Mouse (Mus musculus) liver, adult 2 months (tissue): ENCODE measurements around the gene Myom1.

Experiments
- CTCF ChIP-seq: fragments of 200-500 bp; IDR thresholded peaks from 2 replicates; pipeline ENCODE4 v1.5.1; 2011; ENCODE audit warnings: low read depth, low read length, control low read depth
- POLR2A ChIP-seq: fragments of 200-500 bp; IDR thresholded peaks from 2 replicates; pipeline ENCODE4 v1.6.1; 2011; ENCODE audit warnings: low read length, control low read depth; ENCODE audit not compliant: insufficient read depth; ENCODE audit errors: extremely low read depth

DNA sequence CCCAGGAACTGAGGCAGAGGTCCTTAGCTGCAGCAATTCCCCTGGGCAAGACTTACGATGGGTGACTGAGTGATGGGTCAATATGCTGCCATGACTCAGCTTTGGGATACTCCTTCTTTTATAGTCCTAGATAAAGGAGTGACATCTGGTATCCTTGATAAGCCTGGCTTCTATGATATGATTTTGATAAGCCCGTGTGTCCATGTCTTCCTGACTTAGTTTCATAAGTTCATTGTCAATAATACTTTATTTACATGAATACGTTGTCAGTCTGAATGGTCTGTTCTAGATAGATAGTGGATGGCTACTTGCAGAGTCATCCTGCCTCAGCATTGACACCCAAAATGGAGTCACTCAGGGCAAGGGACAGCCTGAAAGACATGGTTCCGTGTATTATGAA, 168.7 kb downstream of the Myom1 start:
- TF ChIP-seq CTCF (no peak), POLR2A (no peak)
